Mouse (Mus musculus): Measurements from ENCODE around the gene Thap7.

DNA sequence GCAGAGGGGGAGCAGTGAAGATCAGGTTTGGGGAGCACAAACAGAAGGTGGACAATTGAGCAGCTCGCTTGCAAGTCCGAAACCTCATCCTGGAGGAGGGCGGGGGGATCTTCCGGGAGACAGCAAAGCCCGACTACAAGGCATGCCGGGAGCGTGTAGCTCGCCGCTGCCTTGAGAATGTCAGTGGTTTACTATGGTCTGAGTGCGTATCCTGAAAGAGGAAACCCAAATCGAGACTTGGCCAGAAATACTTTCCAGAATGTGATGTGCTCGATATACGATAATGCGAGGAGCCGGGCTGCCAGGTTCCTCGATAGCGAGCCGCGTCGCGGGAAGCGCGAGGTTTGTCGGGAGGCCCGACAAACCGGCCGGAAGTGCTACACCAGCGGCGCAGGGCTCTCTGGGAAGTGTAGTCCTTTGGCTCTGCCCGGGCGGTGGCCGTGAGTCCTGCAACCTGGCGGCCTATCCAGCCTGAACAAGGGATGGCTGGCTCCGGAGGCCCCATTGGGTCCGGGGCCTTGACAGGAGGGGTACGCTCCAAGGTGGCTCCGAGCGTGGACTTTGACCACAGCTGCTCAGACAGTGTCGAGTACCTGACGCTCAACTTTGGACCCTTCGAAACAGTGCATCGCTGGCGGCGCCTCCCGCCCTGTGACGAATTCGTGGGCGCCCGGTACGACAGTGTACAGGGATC, 22.2 kb downstream of the Thap7 start, which contains the start of gene Lztr1:
- TF ChIP-seq EP300 (IDR thresholded peaks at IDR 0.05) (no peak), CTCF (IDR thresholded peaks at IDR 0.05) (peak; percentile 25)

Data from lung, postnatal 0 days (tissue).